Mouse (Mus musculus) lung, adult 10 weeks (tissue): ENCODE results near the gene Serpina3i. TPM values are rescaled to one million over a fixed set of nuclear protein-coding genes. Genes with fewer than 3 reads are reported as not detected.

ENCODE experiments used
- polyA plus RNA-seq: library from polyadenylated mRNA; stranded (reverse); fragments of 350-450 nt; fragmentation: Illumina TruSeq; extraction: RNeasy Lipid Tissue Mini Kit (QIAGEN cat#74804); gene quantifications from one replicate; pipeline ENCODE4 v1.2.3, GENCODE M21; 2014; ENCODE audit warnings: low read depth, low replicate concordance; ENCODE audit not compliant: insufficient read depth

Serpina3i gene
- 0.91 TPM for polyA plus RNA-seq

DNA sequence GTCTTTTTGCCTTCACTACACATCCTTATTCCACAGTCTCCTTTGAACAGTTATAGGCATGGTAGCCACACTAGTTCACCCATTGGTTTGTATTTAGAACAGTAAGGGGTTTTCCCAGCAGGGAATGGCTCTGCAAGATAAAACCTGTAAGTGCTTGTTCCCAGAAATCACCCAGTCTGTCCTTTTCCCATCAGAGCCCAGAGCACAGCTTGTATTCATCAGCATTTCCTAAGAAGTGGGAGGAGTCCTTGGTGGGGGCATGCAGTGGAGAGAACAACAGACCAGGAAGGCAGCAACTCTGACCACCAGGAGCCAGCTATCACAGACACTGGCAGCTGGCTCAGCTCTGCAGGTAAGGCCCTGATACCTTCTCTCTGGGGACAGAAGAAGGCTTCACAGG, at the start of gene Serpina3i:
TSS of gene Serpina3i (plus strand) at position 260 of the 400 bp plus-strand sequence.

GRCm38 (mm10) chr12:104214445-104214753, 48.5 kb upstream of the Serpina3i start, which contains the start of gene Serpina3f:
TSS of gene Serpina3f (plus strand) at chr12:104214544.

DNA sequence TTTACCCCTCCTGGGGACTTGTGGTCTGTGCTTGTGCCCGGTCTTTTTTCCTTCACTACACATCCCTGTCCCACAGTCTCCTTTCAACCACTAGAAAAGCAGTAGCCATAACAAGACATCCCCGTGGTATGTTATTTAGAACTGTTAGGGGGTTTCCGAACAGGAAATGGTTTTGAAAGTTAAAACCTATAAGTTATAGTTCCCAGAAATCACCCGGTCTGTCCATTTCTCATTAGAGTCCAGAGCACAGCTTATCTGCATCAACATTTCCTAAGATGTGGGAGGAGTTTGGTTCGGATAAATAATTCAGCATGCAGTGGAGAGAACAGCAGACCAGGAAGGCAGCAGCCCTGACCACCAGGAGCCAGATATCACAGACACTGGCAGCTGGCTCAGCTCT, 27.0 kb upstream of the Serpina3i start, which contains the start of gene Serpina3g:
TSS of gene Serpina3g (plus strand) at position 331 of the 400 bp plus-strand sequence.

DNA sequence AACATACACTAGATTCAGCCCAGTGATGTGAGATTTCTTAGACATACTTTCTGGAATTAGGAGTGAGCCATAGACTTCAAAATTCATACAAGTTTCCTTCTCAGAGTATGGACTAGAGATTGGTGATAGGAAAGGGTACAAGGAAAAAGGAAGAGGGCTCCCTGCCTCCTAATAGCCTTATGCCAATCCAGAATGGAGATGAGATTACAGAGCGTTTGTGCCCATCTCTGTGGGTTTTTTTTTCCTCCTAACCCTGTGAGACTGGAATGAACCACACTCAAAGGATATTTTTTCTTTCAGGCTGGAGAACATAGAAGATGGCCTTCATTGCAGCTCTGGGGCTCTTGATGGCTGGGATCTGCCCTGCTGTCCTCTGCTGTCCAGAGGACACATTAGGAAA, 51.3 kb downstream of the Serpina3i start, which contains the start of gene Serpina3j:
TSS of gene Serpina3j (plus strand) at position 301 of the 400 bp plus-strand sequence.

Other genes starting within 250 kb of the Serpina3i start
- 1.5 TPM for gene Serpina9, start 249.4 kb upstream of the Serpina3i start, polyA plus RNA-seq
- gene Serpina12, start 218.7 kb upstream of the Serpina3i start, polyA plus RNA-seq: not detected
- gene Serpina5, start 162.0 kb upstream of the Serpina3i start, polyA plus RNA-seq: not detected
- not detected for gene Serpina3a, start 150.4 kb upstream of the Serpina3i start, polyA plus RNA-seq
- not detected for gene Serpina3b, start 135.1 kb upstream of the Serpina3i start, polyA plus RNA-seq
- gene Serpina3c, start 109.3 kb upstream of the Serpina3i start, polyA plus RNA-seq: 11.7 TPM
- gene Serpina3f, start 48.6 kb upstream of the Serpina3i start, polyA plus RNA-seq: 1.2 TPM
- 9.4 TPM for gene Serpina3g, start 26.9 kb upstream of the Serpina3i start, polyA plus RNA-seq
- gene Serpina3j, start 51.4 kb downstream of the Serpina3i start, polyA plus RNA-seq: not detected
- gene Serpina3k, start 75.4 kb downstream of the Serpina3i start, polyA plus RNA-seq: 0.18 TPM
- 2.3 TPM for gene Serpina3m, start 75.4 kb downstream of the Serpina3i start, polyA plus RNA-seq
- 63.6 TPM for gene Serpina3n, start 143.6 kb downstream of the Serpina3i start, polyA plus RNA-seq
- gene Gsc, start 210.2 kb downstream of the Serpina3i start, polyA plus RNA-seq: 0.38 TPM